Mouse (Mus musculus) lung, postnatal 0 days (tissue): ENCODE measurements at regions not wholly inside any gene's neighbourhood (a gene's known extent, or its start where the extent isn't known, plus 50 kb on each side); places are given as distances from the start of the nearest gene placed in this dataset.

ENCODE experiments used
- ATAC-seq: fragments of 200-750 bp; cut with Nextera tagmentation; 2 replicates; pipeline ENCODE4 v1.8.0; 2017; ENCODE audit warnings: moderate library complexity
- DNase-seq: peaks from one replicate; pipeline ENCODE4 v3.0.0-alpha.2; 2016; ENCODE audit warnings: low spot score
- H3K27ac ChIP-seq: fragments of 300-500 bp; sonication (generic); 2 replicates; pipeline ENCODE4 v1.5.1; 2014; ENCODE audit warnings: antibody characterized with exemption, mild to moderate bottlenecking, low read length, mixed read lengths
- H3K27me3 ChIP-seq: fragments of 300-500 bp; sonication (generic); replicated peaks from 2 replicates; pipeline ENCODE4 v1.6.1; 2014; ENCODE audit warnings: low read length, mixed read lengths; ENCODE audit not compliant: insufficient read depth
- H3K36me3 ChIP-seq: fragments of 300-500 bp; sonication (generic); 2 replicates; pipeline ENCODE4 v1.6.1; 2014; ENCODE audit warnings: low read length, mixed read lengths; ENCODE audit not compliant: insufficient read depth
- H3K4me1 ChIP-seq: fragments of 300-500 bp; sonication (generic); 2 replicates; pipeline ENCODE4 v1.6.1; 2014; ENCODE audit warnings: antibody characterized with exemption, low read depth, low read length, mixed read lengths; ENCODE audit not compliant: insufficient read depth
- H3K4me2 ChIP-seq: fragments of 300-500 bp; sonication (generic); replicated peaks from 2 replicates; pipeline ENCODE4 v1.6.1; 2014; ENCODE audit warnings: low read depth, mild to moderate bottlenecking, low read length, moderate library complexity, mixed read lengths
- H3K4me3 ChIP-seq: fragments of 300-500 bp; sonication (generic); 2 replicates; pipeline ENCODE4 v1.5.1; 2014; ENCODE audit warnings: low read depth, low read length
- H3K9ac ChIP-seq: fragments of 300-500 bp; sonication (generic); replicated peaks from 2 replicates; pipeline ENCODE4 v1.6.1; 2014; ENCODE audit warnings: low read depth, mild to moderate bottlenecking
- H3K9me3 ChIP-seq: fragments of 300-500 bp; sonication (generic); 2 replicates; pipeline ENCODE4 v1.6.1; 2016; ENCODE audit warnings: low read length, mixed read lengths
- CTCF ChIP-seq: IDR thresholded peaks from 2 replicates; pipeline ENCODE4 v1.5.1; 2016; ENCODE audit warnings: antibody characterized with exemption, mild to moderate bottlenecking
- EP300 ChIP-seq: IDR thresholded peaks from 2 replicates; pipeline ENCODE4 v1.6.1; 2016; ENCODE audit warnings: antibody characterized with exemption, mild to moderate bottlenecking, control low read depth
- WGBS: fragments of 180-500 bp; shearing (Covaris S2); extraction: QIAGEN DNeasy Blood & Tissue Kit; methylation state at CpG from one replicate; pipeline ENCODE4 v1.1.7; 2014; 5-methylcytosine and 5-hydroxymethylcytosine counted together

DNA sequence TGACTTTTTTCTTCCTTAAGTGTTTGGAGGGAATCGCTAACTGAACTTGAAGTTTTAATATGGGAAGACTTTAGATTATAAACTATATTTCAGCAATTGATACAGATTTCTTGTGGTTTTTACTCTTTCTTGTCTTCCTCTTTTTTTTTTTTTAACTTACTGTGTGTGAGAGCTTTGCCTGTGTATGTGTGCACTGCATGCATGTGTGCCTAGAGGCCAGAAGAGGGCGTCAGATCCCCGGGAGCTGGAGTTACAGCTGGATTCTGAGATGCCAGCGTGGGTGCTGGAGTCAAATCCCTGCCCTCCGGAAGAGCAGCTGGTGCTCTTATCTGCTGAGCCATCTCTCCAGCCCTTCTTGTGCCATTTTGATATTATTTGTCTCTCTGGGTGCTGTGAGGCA is 129.6 kb downstream of the Trim33 start:
- H3K36me3 ChIP-seq = no peaks in the 10 kb centered on the region
- H3K4me2 ChIP-seq = no peak overlapping the region
- WGBS = 78% methylated on average over 5 of the region's 5 CpGs
- no peaks in the 10 kb centered on the region for H3K27me3 ChIP-seq
- no peak overlapping the region for H3K9ac ChIP-seq
- H3K9me3 ChIP-seq = no peaks in the 10 kb centered on the region
- no peak overlapping the region for H3K27ac ChIP-seq
- H3K4me1 ChIP-seq = no peaks in the 10 kb centered on the region
- H3K4me3 ChIP-seq = no peak overlapping the region
- no peak for ATAC-seq
- DNase-seq = no peak
- no peak for TF ChIP-seq EP300

- no peak overlapping the region for H3K4me2 ChIP-seq
- DNase-seq (no peak), ATAC-seq (no peak)
- H3K27ac ChIP-seq = no peak overlapping the region
- H3K9ac ChIP-seq = no peak overlapping the region
- H3K27me3 ChIP-seq = no peaks in the 10 kb centered on the region
- H3K4me3 ChIP-seq = no peak overlapping the region
- H3K4me1 ChIP-seq = no peaks in the 10 kb centered on the region; the same call in 1 of the 2 replicates
- WGBS = 68% methylated on average over 2 of the region's 2 CpGs
- H3K36me3 ChIP-seq = no peaks in the 10 kb centered on the region
- TF ChIP-seq EP300 = no peak
- no peak for TF ChIP-seq CTCF
- H3K9me3 ChIP-seq = no peaks in the 10 kb centered on the region
Measured at GRCm38 (mm10) chr3:103412247-103412646, 133.2 kb downstream of the Trim33 start.

GRCm38 (mm10) chr3:103415051-103415695 is 136.1 kb downstream of the Trim33 start:
- H3K27me3 ChIP-seq = no peaks in the 10 kb centered on the region
- no peak overlapping the region for H3K4me3 ChIP-seq
- H3K27ac ChIP-seq = no peak overlapping the region
- DNase-seq (no peak), ATAC-seq (no peak)
- no peaks in the 10 kb centered on the region for H3K36me3 ChIP-seq
- no peak overlapping the region for H3K9ac ChIP-seq
- no peak overlapping the region for H3K4me2 ChIP-seq
- no peaks in the 10 kb centered on the region; the same call in 1 of the 2 replicates for H3K4me1 ChIP-seq
- no peaks in the 10 kb centered on the region for H3K9me3 ChIP-seq
- 71% methylated on average over 8 of the region's 8 CpGs for WGBS
- no peak for TF ChIP-seq EP300
- TF ChIP-seq CTCF = no peak

- H3K27ac ChIP-seq = no peak overlapping the region
- TF ChIP-seq CTCF = no peak
- no peak for TF ChIP-seq EP300
- ATAC-seq (no peak), DNase-seq (peak; percentile 44)
- H3K27me3 ChIP-seq = no peaks in the 10 kb centered on the region
- no peaks in the 10 kb centered on the region for H3K36me3 ChIP-seq
- no peak overlapping the region for H3K4me3 ChIP-seq
- no peaks in the 10 kb centered on the region for H3K9me3 ChIP-seq
- no peaks in the 10 kb centered on the region; the same call in 1 of the 2 replicates for H3K4me1 ChIP-seq
- no peak overlapping the region for H3K9ac ChIP-seq
- no peak overlapping the region for H3K4me2 ChIP-seq
- 4% methylated on average over 2 of the region's 2 CpGs for WGBS
Measured at GRCm38 (mm10) chr3:103416296-103416695, 137.2 kb downstream of the Trim33 start.

DNA sequence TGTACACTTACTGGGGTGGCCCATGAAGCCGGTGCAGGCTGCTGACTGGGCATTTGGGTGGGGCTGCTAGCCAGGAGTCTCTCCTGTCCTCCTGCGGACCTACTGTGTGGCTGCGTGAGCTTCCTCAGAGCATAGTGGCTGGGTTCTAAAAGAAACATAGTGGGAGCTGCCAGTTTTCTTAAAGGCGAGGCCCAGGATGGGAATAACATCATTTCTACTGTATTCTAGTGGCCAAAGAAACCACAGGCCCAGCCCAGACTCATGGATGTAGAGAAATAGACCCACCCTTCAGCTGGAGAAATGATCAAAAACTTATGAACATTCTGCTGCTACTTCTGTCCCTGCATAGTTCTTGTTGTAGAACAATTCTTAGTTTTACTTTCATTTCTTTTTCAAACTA is 138.7 kb downstream of the Trim33 start:
- TF ChIP-seq EP300 (no peak), CTCF (no peak)
- H3K9me3 ChIP-seq = no peaks in the 10 kb centered on the region
- ATAC-seq (no peak), DNase-seq (no peak)
- no peaks in the 10 kb centered on the region for H3K27me3 ChIP-seq
- H3K27ac ChIP-seq = no peak overlapping the region
- H3K9ac ChIP-seq = no peak overlapping the region
- 94% methylated on average over 4 of the region's 4 CpGs for WGBS
- H3K4me3 ChIP-seq = no peak overlapping the region
- no peaks in the 10 kb centered on the region for H3K36me3 ChIP-seq
- no peak overlapping the region for H3K4me2 ChIP-seq
- no peaks in the 10 kb centered on the region; the same call in 1 of the 2 replicates for H3K4me1 ChIP-seq

DNA sequence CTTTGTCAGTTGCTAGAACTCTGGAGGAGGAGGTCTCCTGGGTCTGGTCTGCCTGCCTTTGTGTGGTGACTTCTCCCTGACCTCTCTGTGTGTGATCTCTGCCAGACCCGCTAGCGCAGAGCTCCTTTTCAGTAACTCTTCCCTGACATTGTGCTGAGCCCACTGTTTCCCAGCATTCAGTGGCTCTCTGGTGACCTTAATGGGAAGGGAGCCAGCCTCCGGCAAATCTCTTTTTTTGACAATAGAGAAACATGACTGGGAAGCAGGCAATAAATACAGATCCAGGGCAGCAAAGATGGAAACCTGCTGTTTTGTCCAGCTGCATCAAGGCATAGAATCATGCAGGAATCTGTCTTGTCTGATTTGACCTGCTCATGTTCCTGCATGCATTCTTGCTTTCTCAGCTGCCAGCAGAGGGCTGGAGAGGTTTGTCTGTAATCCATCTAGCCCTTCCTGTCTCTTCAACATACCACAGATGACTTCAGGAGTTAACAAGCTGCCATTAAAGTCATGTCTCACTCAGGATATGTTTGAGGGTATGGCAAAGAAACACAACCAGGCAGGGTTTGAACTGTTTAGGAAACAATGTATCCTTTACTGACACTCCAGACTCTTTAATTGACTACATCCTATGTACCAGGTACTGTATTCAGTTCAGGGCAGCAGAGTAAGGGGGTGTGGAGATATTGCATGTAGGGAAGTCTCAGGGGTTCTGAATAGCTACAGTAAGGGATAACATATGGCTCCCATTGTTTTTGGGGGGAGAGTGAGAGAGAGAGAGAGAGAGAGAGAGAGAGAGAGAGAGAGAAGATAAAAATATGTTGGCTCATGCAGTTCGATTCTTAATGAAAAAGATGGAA is 140.9 kb downstream of the Trim33 start:
- TF ChIP-seq CTCF (peak; percentile 62), EP300 (no peak; the same call in 1 of the 2 replicates)
- peak; percentile 88 for ATAC-seq
- no peaks in the 10 kb centered on the region for H3K9me3 ChIP-seq
- no peak overlapping the region for H3K9ac ChIP-seq
- H3K4me1 ChIP-seq = no peaks in the 10 kb centered on the region; the same call in 1 of the 2 replicates
- H3K27ac ChIP-seq = peak overlapping the region; percentile 59; the same call in 1 of the 2 replicates
- no peak overlapping the region for H3K4me3 ChIP-seq
- no peaks in the 10 kb centered on the region for H3K36me3 ChIP-seq
- H3K4me2 ChIP-seq = no peak overlapping the region
- peak; percentile 74 for DNase-seq
- no peaks in the 10 kb centered on the region for H3K27me3 ChIP-seq
- WGBS = 17% methylated on average over 4 of the region's 4 CpGs
